Mouse (Mus musculus) G1E (cell line): ENCODE data around the gene Grhl3.

Experiments used
- CTCF ChIP-seq: IDR thresholded peaks from 2 replicates; pipeline ENCODE4 v1.5.1; 2012; ENCODE audit warnings: low read depth, low read length, inconsistent platforms, mixed read lengths
- GATA1 ChIP-seq: IDR thresholded peaks from 2 replicates; pipeline ENCODE4 v1.6.1; 2012; ENCODE audit warnings: borderline replicate concordance, low read length, inconsistent platforms, mixed read lengths
- GATA2 ChIP-seq: IDR thresholded peaks from 2 replicates; pipeline ENCODE4 v1.6.1; 2012; ENCODE audit warnings: low read depth, low read length, inconsistent platforms, borderline replicate concordance
- POLR2AphosphoS5 ChIP-seq: IDR thresholded peaks from 2 replicates; pipeline ENCODE4 v1.6.1; 2012; ENCODE audit warnings: low read depth, low read length, inconsistent platforms; ENCODE audit not compliant: insufficient replicate concordance
- TAL1 ChIP-seq: conservative IDR thresholded peaks from 2 replicates; pipeline ENCODE4 v1.6.1; 2012; ENCODE audit warnings: low read depth, low read length, inconsistent platforms, mixed read lengths

DNA sequence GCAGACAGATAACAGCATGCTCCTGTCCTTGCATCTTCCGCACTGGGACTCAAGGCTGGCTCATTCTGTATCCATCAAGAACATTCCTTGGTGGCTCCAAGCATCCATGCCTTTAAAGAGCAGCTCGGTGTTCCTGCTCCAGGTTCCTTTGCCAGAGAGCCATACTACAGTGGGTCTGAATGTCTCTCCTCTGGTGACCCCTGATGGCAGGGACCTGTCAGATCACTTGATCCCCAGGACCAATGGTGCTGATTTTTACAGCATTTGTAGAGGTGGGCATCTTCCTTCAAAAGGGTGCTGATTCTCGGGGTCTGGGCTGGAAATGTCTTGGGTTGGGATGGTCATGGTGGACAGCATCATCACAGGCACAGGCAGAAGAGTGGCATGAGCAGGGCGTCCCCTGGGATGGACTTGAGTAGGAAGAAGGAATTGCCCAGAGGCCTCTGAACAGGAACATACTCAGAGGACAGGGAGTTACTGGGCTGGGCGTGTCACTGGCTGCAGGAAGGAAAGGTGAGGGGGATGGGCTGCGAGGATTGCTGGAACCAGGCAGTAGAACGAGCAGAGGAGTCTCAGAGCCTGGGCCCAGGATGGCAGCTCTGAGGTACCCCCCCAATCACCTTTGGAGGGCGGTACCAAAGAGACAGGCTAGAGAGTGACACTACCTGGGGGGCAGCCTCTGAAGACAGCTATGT lies 18.3 kb upstream of the Grhl3 start:
- no peak for TF ChIP-seq CTCF
- TF ChIP-seq GATA1: no peak
- no peak for TF ChIP-seq POLR2AphosphoS5
- no peak for TF ChIP-seq TAL1
- TF ChIP-seq GATA2: no peak
